Mouse (Mus musculus) testis, adult 2 months (tissue): ENCODE measurements around the gene Caprin2.
A peak's percentile ranks its signal among the peaks of the same experiment; 100 is the strongest.

Experiments
- CTCF ChIP-seq: fragments of 200-500 bp; IDR thresholded peaks from 2 replicates; pipeline ENCODE4 v1.5.1; 2012; ENCODE audit warnings: low read depth, mild to moderate bottlenecking, inconsistent platforms, low read length, moderate library complexity; ENCODE audit not compliant: control insufficient read depth, insufficient read depth, insufficient replicate concordance
- POLR2A ChIP-seq: fragments of 200-500 bp; IDR thresholded peaks from 2 replicates; pipeline ENCODE4 v1.6.1; 2012; ENCODE audit warnings: low read depth, mild to moderate bottlenecking, inconsistent platforms, low read length, moderate library complexity; ENCODE audit not compliant: control insufficient read depth

GRCm38 (mm10) chr6:148913938-148914337, 17.9 kb upstream of the Caprin2 start:
- TF ChIP-seq CTCF (peak; percentile 13; the same call in 1 of the 2 replicates), POLR2A (no peak)
